Mouse (Mus musculus): ENCODE results near the gene Ngb. TPM values are rescaled to one million over a fixed set of nuclear protein-coding genes. Genes with fewer than 3 reads are reported as not detected.
A peak's percentile ranks its signal among the peaks of the same experiment; 100 is the strongest.

The Ngb gene
- polyA plus RNA-seq, 1 experiment from 2014 or later, result 0.49 TPM

GRCm38 (mm10) chr12:87052661-87053321, 49.5 kb downstream of the Ngb start:
- WGBS, result 34% methylated on average over 11 of the region's 16 CpGs
- Histone ChIP-seq H3K9ac (ENCODE audit: low read length) (no peak overlapping the region), H3K36me3 (ENCODE audit: control insufficient read depth, insufficient read depth, low read length) (no peaks in the 10 kb centered on the region), H3K27me3 (ENCODE audit: control insufficient read depth, insufficient read depth, low read length) (no peaks in the 10 kb centered on the region; the same call in 1 of the 2 replicates), H3K4me1 (replicated peaks; ENCODE audit: control insufficient read depth, insufficient read depth, low read length) (no peaks in the 10 kb centered on the region), H3K4me2 (ENCODE audit: low read depth, low read length, severe bottlenecking) (no peak overlapping the region), H3K4me3 (ENCODE audit: low read depth, low read length) (no peak overlapping the region), H3K9me3 (ENCODE audit: control insufficient read depth, low read length) (no peaks in the 10 kb centered on the region), H3K27ac (ENCODE audit: low read depth, low read length) (no peak overlapping the region)
- DNase-seq (ENCODE audit: low spot score), result peak; percentile 88
- ATAC-seq (replicated peaks; ENCODE audit: low FRiP score), result no peak; the same call in 1 of the 2 replicates

- no peak for ATAC-seq (replicated peaks; ENCODE audit: low FRiP score)
- no peak for DNase-seq (ENCODE audit: low spot score)
Measured at GRCm38 (mm10) chr12:87047536-87047935, 54.8 kb downstream of the Ngb start.

More at GRCm38 (mm10) chr12:87047536-87047935, 54.8 kb downstream of the Ngb start:
- no peaks in the 10 kb centered on the region for H3K27me3 ChIP-seq (ENCODE audit: control insufficient read depth, insufficient read depth, low read length)
- no peak overlapping the region for H3K9ac ChIP-seq (ENCODE audit: low read length)
- H3K9me3 ChIP-seq (ENCODE audit: control insufficient read depth, low read length), result no peaks in the 10 kb centered on the region
- no peaks in the 10 kb centered on the region for H3K36me3 ChIP-seq (ENCODE audit: control insufficient read depth, insufficient read depth, low read length)
- 63% methylated on average over 3 of the region's 3 CpGs for WGBS
- H3K4me1 ChIP-seq (replicated peaks; ENCODE audit: control insufficient read depth, insufficient read depth, low read length), result no peaks in the 10 kb centered on the region; the same call in none of the 2 replicates
- H3K4me3 ChIP-seq (ENCODE audit: low read depth, low read length), result no peak overlapping the region
- no peak overlapping the region for H3K4me2 ChIP-seq (ENCODE audit: low read depth, low read length, severe bottlenecking)
- H3K27ac ChIP-seq (ENCODE audit: low read depth, low read length), result no peak overlapping the region

Other genes with a start within 250 kb of the Ngb start
- 40.3 and 42.7 TPM in 2 replicates for gene Irf2bpl, start 217.7 kb downstream of the Ngb start, polyA plus RNA-seq (2014; fragmentation: Nextera tagmentation; extraction: Ambion mirVana)
- gene Cipc, start 155.5 kb downstream of the Ngb start, polyA plus RNA-seq (2014; fragmentation: Nextera tagmentation; extraction: Ambion mirVana), result 46.5 and 48.7 TPM in 2 replicates
- 0.15 and 0.17 TPM in 2 replicates for gene Zdhhc22, start 112.1 kb downstream of the Ngb start, polyA plus RNA-seq (2014; fragmentation: Nextera tagmentation; extraction: Ambion mirVana)
- gene Tmem63c, start 81.2 kb downstream of the Ngb start, polyA plus RNA-seq (2014; fragmentation: Nextera tagmentation; extraction: Ambion mirVana), result 0.25 and 0.32 TPM in 2 replicates
- gene Gstz1, start 44.6 kb upstream of the Ngb start, polyA plus RNA-seq (2014; fragmentation: Nextera tagmentation; extraction: Ambion mirVana), result 29.7 and 34.0 TPM in 2 replicates
- 18.6 and 18.8 TPM in 2 replicates for gene Pomt2, start 45.4 kb upstream of the Ngb start, polyA plus RNA-seq (2014; fragmentation: Nextera tagmentation; extraction: Ambion mirVana)
- 1.4 and 1.6 TPM in 2 replicates for gene Samd15, start 97.2 kb upstream of the Ngb start, polyA plus RNA-seq (2014; fragmentation: Nextera tagmentation; extraction: Ambion mirVana)
- gene Tmed8, start 97.9 kb upstream of the Ngb start, polyA plus RNA-seq (2014; fragmentation: Nextera tagmentation; extraction: Ambion mirVana), result 4.9 and 5.1 TPM in 2 replicates
- gene Noxred1, start 136.2 kb upstream of the Ngb start, polyA plus RNA-seq (2014; fragmentation: Nextera tagmentation; extraction: Ambion mirVana), result 1.1 and 1.6 TPM in 2 replicates
- gene Vipas39, start 163.7 kb upstream of the Ngb start, polyA plus RNA-seq (2014; fragmentation: Nextera tagmentation; extraction: Ambion mirVana), result 61.0 and 63.3 TPM in 2 replicates
- 213 and 221 TPM in 2 replicates for gene Ahsa1, start 163.9 kb upstream of the Ngb start, polyA plus RNA-seq (2014; fragmentation: Nextera tagmentation; extraction: Ambion mirVana)
- gene Ism2, start 197.2 kb upstream of the Ngb start, polyA plus RNA-seq (2014; fragmentation: Nextera tagmentation; extraction: Ambion mirVana), result 1.0 and 2.3 TPM in 2 replicates